Mouse (Mus musculus): ENCODE measurements around the gene Gmppb. TPM values are rescaled to one million over a fixed set of nuclear protein-coding genes. Genes with fewer than 3 reads are reported as not detected.

The Gmppb gene
- polyA plus RNA-seq, 1 experiment from 2014 or later, result 27.4 TPM

DNA sequence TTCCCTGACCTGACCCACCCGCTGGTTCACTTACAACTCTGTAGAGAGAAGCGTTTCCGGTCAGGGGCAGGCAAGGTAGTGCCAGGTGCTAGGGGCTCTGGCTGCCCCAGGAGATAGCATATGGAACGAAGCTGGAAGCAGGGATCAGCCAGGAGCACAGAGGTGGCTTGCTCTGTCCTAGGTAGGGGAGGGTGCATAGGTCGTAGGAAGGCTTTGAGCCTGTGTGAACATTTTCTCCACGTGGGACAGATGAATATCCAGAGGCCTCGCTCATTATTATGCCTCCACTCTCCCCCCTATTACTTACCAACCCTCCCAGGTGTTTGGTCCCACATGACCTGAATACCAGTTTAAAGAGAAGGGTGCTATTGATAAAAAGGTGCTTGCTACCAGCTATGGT is 3.4 kb downstream of the Gmppb start:
- no peaks in the 10 kb centered on the region for H3K9me3 ChIP-seq
- H3K36me3 ChIP-seq, result peaks cover 71% of the 10 kb centered on the region
- peaks cover 40% of the 10 kb centered on the region for H3K4me1 ChIP-seq
- no peak overlapping the region for H3K4me3 ChIP-seq
- whole genome bisulfite sequencing, result 75% methylated on average over 7 of the region's 7 CpGs
- H3K27ac ChIP-seq, result peak overlapping the region; percentile 30; the same call in 1 of the 2 replicates
- no peaks in the 10 kb centered on the region for H3K27me3 ChIP-seq
- no peak overlapping the region for H3K4me2 ChIP-seq
- ATAC-seq (ENCODE audit: insufficient number of reproducible peaks, insufficient read depth, low FRiP score, low TSS enrichment, low read depth), result no peak
- 0 out of 2 replicates have a peak overlapping the region, but pooled peaks have one; percentile 2 for H3K9ac ChIP-seq

DNA sequence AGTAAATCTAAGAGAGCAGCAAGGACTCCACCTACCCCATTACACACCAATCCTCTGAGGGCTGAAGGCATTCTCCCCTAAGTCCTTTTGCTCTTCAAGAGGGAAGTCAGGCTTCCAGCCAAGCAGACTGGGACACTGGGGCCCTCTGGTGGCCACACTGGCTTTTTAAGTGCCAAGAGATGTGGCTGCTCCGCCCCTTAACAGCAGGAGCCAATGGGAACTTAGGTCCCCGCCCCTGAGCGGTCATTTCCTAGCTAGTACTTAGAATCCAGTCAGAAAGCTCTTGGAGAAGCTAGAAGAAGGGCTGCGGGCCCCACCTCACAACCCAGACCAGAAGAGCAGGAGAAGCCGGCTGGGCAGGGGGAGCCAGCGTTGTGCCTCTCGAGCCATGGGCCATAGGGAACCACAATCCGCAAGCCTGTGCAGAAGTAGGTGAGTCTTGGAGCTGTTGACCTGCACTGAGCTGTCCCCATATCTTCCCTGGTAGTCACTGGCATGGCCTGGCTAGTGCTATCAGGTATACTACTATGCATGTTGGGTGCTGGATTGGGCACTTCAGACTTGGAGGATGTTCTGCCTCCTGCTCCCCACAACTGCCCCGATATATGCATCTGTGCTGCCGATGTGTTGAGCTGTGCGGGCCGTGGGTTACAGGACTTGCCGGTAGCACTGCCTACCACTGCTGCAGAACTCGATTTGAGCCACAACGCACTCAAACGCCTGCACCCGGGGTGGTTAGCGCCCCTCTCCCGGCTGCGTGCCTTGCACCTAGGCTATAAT is 4.0 kb downstream of the Gmppb start, which contains the start of gene Amigo3:
Amigo3 (plus strand) TSS at position 275 of the 780 bp plus-strand sequence.
- no peaks in the 10 kb centered on the region for H3K9me3 ChIP-seq
- H3K9ac ChIP-seq, result peak within 1 kb of the TSS; percentile 56
- H3K4me2 ChIP-seq, result peak within 1 kb of the TSS; percentile 52
- peaks cover 33% of the 10 kb centered on the region for H3K4me1 ChIP-seq
- WGBS, result 60% methylated on average over 20 of the region's 20 CpGs
- ATAC-seq (ENCODE audit: insufficient number of reproducible peaks, insufficient read depth, low FRiP score, low TSS enrichment, low read depth), result peak; percentile 53
- peak within 1 kb of the TSS; percentile 66 for H3K27ac ChIP-seq
- peaks cover 75% of the 10 kb centered on the region for H3K36me3 ChIP-seq
- H3K27me3 ChIP-seq, result no peaks in the 10 kb centered on the region
- H3K4me3 ChIP-seq, result peak within 1 kb of the TSS; percentile 23

- ATAC-seq (ENCODE audit: insufficient number of reproducible peaks, insufficient read depth, low FRiP score, low TSS enrichment, low read depth), result no peak
- Histone ChIP-seq H3K9me3 (no peaks in the 10 kb centered on the region), H3K4me3 (peak overlapping the region; percentile 23; the same call in 1 of the 2 replicates), H3K4me1 (peaks cover 27% of the 10 kb centered on the region), H3K36me3 (peaks cover 82% of the 10 kb centered on the region), H3K27ac (peak overlapping the region; percentile 66; the same call in 1 of the 2 replicates), H3K4me2 (peak overlapping the region; percentile 52; the same call in 1 of the 2 replicates), H3K27me3 (no peaks in the 10 kb centered on the region), H3K9ac (peak overlapping the region; percentile 56; the same call in 1 of the 2 replicates)
- 92% methylated on average over 15 of the region's 15 CpGs for WGBS
Measured at GRCm38 (mm10) chr9:108053665-108054225, 4.7 kb downstream of the Gmppb start.

- Histone ChIP-seq H3K27ac (no peak overlapping the region), H3K4me2 (no peak overlapping the region), H3K36me3 (peaks cover 89% of the 10 kb centered on the region), H3K27me3 (no peaks in the 10 kb centered on the region), H3K4me1 (peaks cover 26% of the 10 kb centered on the region), H3K4me3 (no peak overlapping the region), H3K9ac (peak overlapping the region; percentile 11; the same call in 1 of the 2 replicates), H3K9me3 (no peaks in the 10 kb centered on the region)
- WGBS, result 88% methylated on average over 22 of the region's 22 CpGs
- no peak for ATAC-seq (ENCODE audit: insufficient number of reproducible peaks, insufficient read depth, low FRiP score, low TSS enrichment, low read depth)
Measured at GRCm38 (mm10) chr9:108054331-108055040, 5.4 kb downstream of the Gmppb start.

- ATAC-seq (ENCODE audit: insufficient number of reproducible peaks, insufficient read depth, low FRiP score, low TSS enrichment, low read depth), result no peak
- Histone ChIP-seq H3K4me2 (no peak overlapping the region), H3K4me1 (peaks cover 20% of the 10 kb centered on the region), H3K4me3 (no peak overlapping the region), H3K9me3 (no peaks in the 10 kb centered on the region), H3K9ac (0 out of 2 replicates have a peak overlapping the region, but pooled peaks have one; percentile 33), H3K27me3 (no peaks in the 10 kb centered on the region), H3K36me3 (peaks cover 95% of the 10 kb centered on the region), H3K27ac (no peak overlapping the region)
- WGBS, result 88% methylated on average over 1 of the region's 1 CpGs
Measured at GRCm38 (mm10) chr9:108055061-108055460, 6.0 kb downstream of the Gmppb start.

DNA sequence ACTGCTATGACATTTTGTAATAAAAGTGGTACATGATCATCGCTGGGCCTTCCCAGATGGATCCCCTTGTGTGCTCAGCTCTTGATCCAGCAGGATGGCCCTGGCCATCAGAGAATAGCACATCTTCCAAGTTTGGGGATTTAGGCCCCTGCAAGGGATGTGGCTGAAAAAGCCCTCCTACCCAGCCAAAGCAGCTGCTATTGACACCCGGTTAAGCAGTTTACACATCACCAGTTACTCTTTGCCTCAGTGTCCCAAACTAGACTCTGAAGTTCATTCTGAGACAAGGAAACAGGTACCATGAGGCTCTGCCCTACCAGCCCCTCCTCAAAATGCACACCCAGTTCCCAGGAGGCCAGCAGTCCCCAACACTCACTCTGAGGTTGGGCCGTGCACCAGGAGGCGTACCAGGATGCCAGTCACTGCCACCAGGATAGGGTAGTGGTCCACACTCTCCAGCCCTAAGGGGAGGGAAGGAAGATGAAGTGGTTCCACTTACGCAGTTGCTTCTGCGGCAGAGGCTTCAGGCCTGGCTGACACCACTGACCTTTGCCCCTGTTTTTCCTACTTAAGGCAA is 6.7 kb downstream of the Gmppb start:
- no peak overlapping the region for H3K4me3 ChIP-seq
- no peak for ATAC-seq (ENCODE audit: insufficient number of reproducible peaks, insufficient read depth, low FRiP score, low TSS enrichment, low read depth)
- no peaks in the 10 kb centered on the region for H3K9me3 ChIP-seq
- 76% methylated on average over 6 of the region's 6 CpGs for WGBS
- H3K4me1 ChIP-seq, result peaks cover 14% of the 10 kb centered on the region
- H3K4me2 ChIP-seq, result no peak overlapping the region
- H3K9ac ChIP-seq, result no peak overlapping the region
- H3K36me3 ChIP-seq, result peaks cover 93% of the 10 kb centered on the region
- H3K27me3 ChIP-seq, result no peaks in the 10 kb centered on the region
- H3K27ac ChIP-seq, result no peak overlapping the region

GRCm38 (mm10) chr9:108056361-108057261 is 7.6 kb downstream of the Gmppb start:
- WGBS, result 74% methylated on average over 28 of the region's 28 CpGs
- Histone ChIP-seq H3K4me1 (peaks cover 14% of the 10 kb centered on the region), H3K27ac (no peak overlapping the region), H3K4me2 (no peak overlapping the region), H3K36me3 (peaks cover 88% of the 10 kb centered on the region), H3K4me3 (no peak overlapping the region), H3K9me3 (no peaks in the 10 kb centered on the region), H3K9ac (0 out of 2 replicates have a peak overlapping the region, but pooled peaks have one; percentile 16), H3K27me3 (no peaks in the 10 kb centered on the region)
- ATAC-seq (ENCODE audit: insufficient number of reproducible peaks, insufficient read depth, low FRiP score, low TSS enrichment, low read depth), result no peak

GRCm38 (mm10) chr9:108057262-108057562 is 8.2 kb downstream of the Gmppb start:
- H3K27me3 ChIP-seq, result no peaks in the 10 kb centered on the region
- H3K4me3 ChIP-seq, result no peak overlapping the region
- H3K9me3 ChIP-seq, result no peaks in the 10 kb centered on the region
- H3K27ac ChIP-seq, result no peak overlapping the region
- peaks cover 14% of the 10 kb centered on the region for H3K4me1 ChIP-seq
- H3K4me2 ChIP-seq, result no peak overlapping the region
- 86% methylated on average over 5 of the region's 5 CpGs for WGBS
- peaks cover 88% of the 10 kb centered on the region for H3K36me3 ChIP-seq
- H3K9ac ChIP-seq, result 0 out of 2 replicates have a peak overlapping the region, but pooled peaks have one; percentile 16
- no peak for ATAC-seq (ENCODE audit: insufficient number of reproducible peaks, insufficient read depth, low FRiP score, low TSS enrichment, low read depth)

DNA sequence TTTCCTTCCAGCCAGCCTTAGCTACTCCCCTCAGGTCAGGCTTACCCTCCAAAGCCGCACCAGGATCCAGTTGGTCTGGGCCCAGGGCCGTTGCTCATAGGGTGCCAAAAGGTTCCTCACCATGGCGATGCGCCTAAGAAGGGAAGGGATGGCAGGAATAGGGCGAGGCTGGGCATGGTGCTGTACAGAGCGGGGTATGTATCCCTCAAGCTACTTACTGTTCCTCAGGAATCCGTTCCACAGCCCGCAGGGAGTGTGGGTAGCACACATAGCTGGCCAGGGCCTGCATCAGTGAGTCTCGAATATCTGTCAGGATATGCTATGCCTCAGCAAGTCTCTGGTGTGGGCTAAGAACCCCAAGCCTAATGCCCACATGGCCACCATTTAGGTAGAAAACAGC is 9.2 kb downstream of the Gmppb start:
- Histone ChIP-seq H3K27me3 (no peaks in the 10 kb centered on the region), H3K9me3 (no peaks in the 10 kb centered on the region), H3K4me2 (no peak overlapping the region), H3K36me3 (peaks cover 93% of the 10 kb centered on the region), H3K27ac (no peak overlapping the region), H3K4me1 (peaks cover 3% of the 10 kb centered on the region; the same call in 1 of the 2 replicates), H3K9ac (no peak overlapping the region), H3K4me3 (no peak overlapping the region)
- no peak for ATAC-seq (ENCODE audit: insufficient number of reproducible peaks, insufficient read depth, low FRiP score, low TSS enrichment, low read depth)
- 94% methylated on average over 9 of the region's 9 CpGs for WGBS

GRCm38 (mm10) chr9:108062142-108062541 is 13.1 kb downstream of the Gmppb start:
- H3K4me1 ChIP-seq, result no peaks in the 10 kb centered on the region
- 91% methylated on average over 3 of the region's 3 CpGs for WGBS
- no peaks in the 10 kb centered on the region for H3K9me3 ChIP-seq
- no peak overlapping the region for H3K4me2 ChIP-seq
- H3K4me3 ChIP-seq, result no peak overlapping the region
- no peak for ATAC-seq (ENCODE audit: insufficient number of reproducible peaks, insufficient read depth, low FRiP score, low TSS enrichment, low read depth)
- no peak overlapping the region for H3K27ac ChIP-seq
- no peak overlapping the region for H3K9ac ChIP-seq
- no peaks in the 10 kb centered on the region for H3K27me3 ChIP-seq
- H3K36me3 ChIP-seq, result peaks cover 89% of the 10 kb centered on the region

Data from embryonic facial prominence, embryonic 13.5 days (tissue).